Mouse (Mus musculus): ENCODE results near the gene Tulp3. TPM values are rescaled to one million over a fixed set of nuclear protein-coding genes. Genes with fewer than 3 reads are reported as not detected.
A peak's percentile ranks its signal among the peaks of the same experiment; 100 is the strongest.
"Not testable (repeated sequence)": the region's sequence is repeated elsewhere in the genome, so short reads cannot be mapped to it uniquely, and the experiment has no call there.

Gene Tulp3
- 9.0 and 13.3 TPM in 2 replicates for polyA plus RNA-seq (2015; fragmentation: Nextera tagmentation; extraction: Ambion mirVana)

DNA sequence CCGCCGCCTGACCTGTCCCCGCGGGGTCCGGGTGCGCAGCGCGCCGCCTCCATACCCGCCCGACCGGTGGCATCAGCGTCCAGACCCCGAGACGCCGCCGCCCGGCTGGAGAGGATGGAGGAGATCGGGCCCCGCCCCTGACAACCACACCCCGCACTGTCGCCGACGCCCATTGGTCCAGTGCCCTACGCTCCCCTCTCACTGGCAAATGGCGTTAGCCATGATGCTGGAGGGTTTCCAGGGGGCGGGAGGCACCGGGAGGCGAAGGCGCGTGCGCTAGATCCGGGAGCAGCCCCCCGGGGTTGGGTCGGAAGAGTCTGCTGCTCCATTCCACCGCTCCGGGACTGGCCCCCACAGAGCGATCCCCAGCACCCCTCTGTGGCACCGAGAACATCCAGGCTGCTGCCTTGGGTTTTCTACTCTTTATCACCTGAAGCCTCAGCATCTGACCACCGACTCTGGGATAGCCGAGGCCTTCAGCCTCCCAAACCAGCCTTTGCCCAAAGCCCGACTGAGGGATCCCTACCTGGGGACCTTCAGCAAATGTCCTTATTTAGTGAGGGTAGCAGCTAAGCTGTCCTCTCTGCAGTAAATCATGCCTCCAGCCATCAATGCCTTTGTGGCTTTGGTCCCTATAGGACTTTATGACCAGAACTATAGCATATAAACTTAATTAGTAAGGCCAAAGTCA, at the start of gene Tulp3:
Tulp3 (minus strand) TSS at position 126 of the 691 bp plus-strand sequence.
- H3K9ac ChIP-seq = peak within 1 kb of the TSS; percentile 72
- peak within 1 kb of the TSS; percentile 78 for H3K27ac ChIP-seq
- H3K4me3 ChIP-seq = peak within 1 kb of the TSS; percentile 69
- H3K4me2 ChIP-seq = peak within 1 kb of the TSS; percentile 87
- H3K4me1 ChIP-seq (replicated peaks) = peaks cover 15% of the 10 kb centered on the region
- whole genome bisulfite sequencing = under 1% methylated on average over 42 of the region's 42 CpGs
- no peaks in the 10 kb centered on the region for H3K27me3 ChIP-seq
- H3K9me3 ChIP-seq (replicated peaks) = no peaks in the 10 kb centered on the region
- ATAC-seq (replicated peaks; ENCODE audit: insufficient number of reproducible peaks, insufficient read depth, low FRiP score, low read depth) = peak; percentile 99
- H3K36me3 ChIP-seq = peaks cover 22% of the 10 kb centered on the region

GRCm38 (mm10) chr6:128404708-128405107, 49.1 kb upstream of the Tulp3 start:
- no peak overlapping the region for H3K9ac ChIP-seq
- ATAC-seq (replicated peaks; ENCODE audit: insufficient number of reproducible peaks, insufficient read depth, low FRiP score, low read depth) = no peak

GRCm38 (mm10) chr6:128399421-128400185, 44.0 kb upstream of the Tulp3 start:
- H3K36me3 ChIP-seq = no peaks in the 10 kb centered on the region
- no peaks in the 10 kb centered on the region for H3K9me3 ChIP-seq (replicated peaks)
- peak overlapping the region; percentile 2; the same call in 1 of the 2 replicates for H3K27ac ChIP-seq
- peak overlapping the region; percentile 41; the same call in 1 of the 2 replicates for H3K9ac ChIP-seq
- no peaks in the 10 kb centered on the region for H3K27me3 ChIP-seq
- WGBS = 13% methylated on average over 13 of the region's 21 CpGs
- peak overlapping the region; percentile 60 for H3K4me2 ChIP-seq
- ATAC-seq (replicated peaks; ENCODE audit: insufficient number of reproducible peaks, insufficient read depth, low FRiP score, low read depth) = peak; percentile 29; the same call in 1 of the 2 replicates
- peak overlapping the region; percentile 34 for H3K4me3 ChIP-seq
- H3K4me1 ChIP-seq (replicated peaks) = peaks cover 15% of the 10 kb centered on the region

More at GRCm38 (mm10) chr6:128404708-128405107, 49.1 kb upstream of the Tulp3 start:
- Histone ChIP-seq H3K27me3 (no peaks in the 10 kb centered on the region), H3K4me3 (no peak overlapping the region), H3K36me3 (peaks cover 20% of the 10 kb centered on the region), H3K27ac (no peak overlapping the region), H3K9me3 (replicated peaks) (no peaks in the 10 kb centered on the region), H3K4me1 (replicated peaks) (peaks cover 13% of the 10 kb centered on the region), H3K4me2 (no peak overlapping the region)
- WGBS = 49% methylated on average over 5 of the region's 5 CpGs

DNA sequence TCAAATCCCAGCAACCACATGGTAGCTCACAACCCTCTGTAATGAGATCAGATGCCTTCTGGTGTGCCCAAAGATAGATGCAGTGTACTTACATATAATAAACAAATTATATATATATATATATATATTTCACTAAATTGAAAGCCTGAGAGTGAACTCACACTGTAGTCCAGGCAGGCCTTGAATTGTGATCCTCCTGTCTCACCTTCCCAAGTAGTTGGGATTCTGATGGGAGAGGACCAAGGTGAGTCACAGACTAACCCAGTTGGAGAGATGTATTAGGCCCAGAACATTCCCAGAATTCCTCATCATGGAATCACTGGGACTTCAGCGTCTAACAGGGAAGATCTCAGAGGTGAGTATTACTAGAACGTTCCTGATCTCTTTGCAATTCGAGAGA, 43.3 kb upstream of the Tulp3 start, which contains the start of gene Nrip2:
Nrip2 (plus strand) TSS at position 301 of the 400 bp plus-strand sequence.
- Histone ChIP-seq H3K9ac (peak within 1 kb of the TSS; percentile 41; the same call in 1 of the 2 replicates), H3K9me3 (replicated peaks) (no peaks in the 10 kb centered on the region), H3K4me3 (peak within 1 kb of the TSS; percentile 34), H3K27ac (peak within 1 kb of the TSS; percentile 2; the same call in 1 of the 2 replicates), H3K27me3 (no peaks in the 10 kb centered on the region), H3K4me2 (peak within 1 kb of the TSS; percentile 60), H3K4me1 (replicated peaks) (peaks cover 13% of the 10 kb centered on the region), H3K36me3 (no peaks in the 10 kb centered on the region)
- ATAC-seq (replicated peaks; ENCODE audit: insufficient number of reproducible peaks, insufficient read depth, low FRiP score, low read depth) = no peak
- WGBS = 51% methylated on average over 3 of the region's 3 CpGs

DNA sequence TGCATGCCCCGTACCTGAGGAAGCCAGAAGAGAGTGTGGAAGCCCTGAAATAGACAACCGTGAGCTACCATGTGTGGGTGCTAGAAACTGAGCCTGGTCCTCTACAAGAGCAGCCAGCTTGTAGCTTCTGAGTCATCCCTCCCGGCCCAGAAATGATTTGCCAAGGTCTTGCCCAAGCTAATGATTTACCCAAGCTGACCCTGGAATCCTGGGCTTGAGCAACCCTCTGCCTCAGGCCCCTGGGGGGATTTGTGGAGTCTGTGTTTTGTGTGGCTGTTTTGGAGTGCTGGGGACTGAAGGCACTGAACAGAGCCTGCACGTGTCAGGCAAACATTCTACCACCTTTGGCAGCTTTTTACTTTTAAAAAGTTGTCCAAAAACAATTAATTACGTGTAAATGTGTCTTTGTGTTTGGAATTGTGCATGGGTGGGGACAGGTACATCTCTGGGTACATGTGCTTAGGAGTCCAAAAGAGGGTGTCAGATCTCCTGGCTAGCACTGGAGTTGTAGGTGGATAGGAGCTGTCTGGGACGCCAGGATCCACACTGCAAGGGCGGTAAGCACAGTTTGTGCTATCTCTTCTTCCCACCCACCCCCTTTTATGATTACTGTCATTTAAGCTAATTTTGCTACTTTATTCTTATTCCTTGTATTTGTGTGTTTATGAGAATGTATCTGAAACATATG, 42.1 kb upstream of the Tulp3 start:
- Histone ChIP-seq H3K27ac (no peak overlapping the region), H3K36me3 (no peaks in the 10 kb centered on the region), H3K4me2 (no peak overlapping the region), H3K4me1 (replicated peaks) (peaks cover 13% of the 10 kb centered on the region), H3K9ac (no peak overlapping the region), H3K27me3 (no peaks in the 10 kb centered on the region), H3K9me3 (replicated peaks) (no peaks in the 10 kb centered on the region), H3K4me3 (no peak overlapping the region)
- ATAC-seq (replicated peaks; ENCODE audit: insufficient number of reproducible peaks, insufficient read depth, low FRiP score, low read depth) = no peak
- WGBS = 74% methylated on average over 7 of the region's 7 CpGs

DNA sequence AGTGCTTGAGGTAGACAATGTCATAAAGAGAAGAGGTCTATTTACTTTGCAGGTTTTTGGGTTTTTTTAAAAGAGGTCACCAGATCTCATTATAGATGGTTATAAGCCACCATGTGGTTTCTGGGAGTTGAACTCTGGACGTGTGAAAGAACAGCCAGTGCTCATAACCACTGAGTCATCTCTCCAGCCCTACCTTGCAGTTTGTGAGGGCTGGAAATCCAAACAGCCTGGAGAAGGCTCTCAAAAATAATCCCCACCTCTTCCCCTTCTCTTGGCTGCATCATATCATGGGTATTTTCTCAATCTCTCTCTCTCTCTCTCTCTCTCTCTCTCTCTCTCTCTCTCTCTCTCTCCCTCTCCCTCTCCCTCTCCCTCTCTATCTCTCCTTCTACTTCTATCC, 35.0 kb upstream of the Tulp3 start:
- WGBS = 25% methylated on average over 1 of the region's 1 CpGs
- H3K9me3 ChIP-seq (replicated peaks) = no peaks in the 10 kb centered on the region
- H3K36me3 ChIP-seq = no peaks in the 10 kb centered on the region
- H3K9ac ChIP-seq = no peak overlapping the region
- no peak overlapping the region for H3K27ac ChIP-seq
- H3K4me1 ChIP-seq (replicated peaks) = no peaks in the 10 kb centered on the region
- no peak for ATAC-seq (replicated peaks; ENCODE audit: insufficient number of reproducible peaks, insufficient read depth, low FRiP score, low read depth)
- H3K4me3 ChIP-seq = no peak overlapping the region
- no peaks in the 10 kb centered on the region for H3K27me3 ChIP-seq
- H3K4me2 ChIP-seq = no peak overlapping the region

DNA sequence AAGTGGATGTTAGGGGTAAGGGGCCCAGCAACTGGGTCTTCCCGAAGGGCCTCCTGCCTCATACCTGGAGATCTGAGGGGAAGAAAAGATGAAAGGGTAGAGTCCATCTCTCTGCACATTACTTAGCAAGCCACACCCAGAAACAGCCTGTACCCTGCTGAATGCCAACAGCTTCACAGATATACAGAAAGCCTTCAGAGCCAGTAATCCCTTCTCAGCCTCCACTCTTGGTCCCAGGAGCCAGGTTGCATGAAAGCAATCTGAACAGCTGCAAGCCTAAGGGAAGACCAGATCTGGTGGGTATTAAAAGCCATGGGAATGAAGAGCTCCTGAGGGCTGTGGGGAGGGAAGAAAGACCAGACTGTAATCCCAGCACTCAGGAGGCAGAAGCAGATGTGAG, 33.5 kb upstream of the Tulp3 start:
- no peaks in the 10 kb centered on the region for H3K36me3 ChIP-seq
- H3K9me3 ChIP-seq (replicated peaks) = no peaks in the 10 kb centered on the region
- H3K9ac ChIP-seq = no peak overlapping the region
- H3K4me3 ChIP-seq = no peak overlapping the region
- no peaks in the 10 kb centered on the region for H3K27me3 ChIP-seq
- H3K4me1 ChIP-seq (replicated peaks) = no peaks in the 10 kb centered on the region
- ATAC-seq (replicated peaks; ENCODE audit: insufficient number of reproducible peaks, insufficient read depth, low FRiP score, low read depth) = no peak
- no peak overlapping the region for H3K27ac ChIP-seq
- WGBS = 76% methylated on average over 1 of the region's 1 CpGs
- H3K4me2 ChIP-seq = no peak overlapping the region

GRCm38 (mm10) chr6:128385026-128385425, 29.4 kb upstream of the Tulp3 start:
- Histone ChIP-seq H3K27me3 (no peaks in the 10 kb centered on the region), H3K9me3 (replicated peaks) (no peaks in the 10 kb centered on the region), H3K4me2 (no peak overlapping the region), H3K4me1 (replicated peaks) (no peaks in the 10 kb centered on the region), H3K27ac (no peak overlapping the region), H3K36me3 (no peaks in the 10 kb centered on the region), H3K9ac (no peak overlapping the region), H3K4me3 (no peak overlapping the region)
- ATAC-seq (replicated peaks; ENCODE audit: insufficient number of reproducible peaks, insufficient read depth, low FRiP score, low read depth) = no peak
- 68% methylated on average over 1 of the region's 1 CpGs for WGBS

DNA sequence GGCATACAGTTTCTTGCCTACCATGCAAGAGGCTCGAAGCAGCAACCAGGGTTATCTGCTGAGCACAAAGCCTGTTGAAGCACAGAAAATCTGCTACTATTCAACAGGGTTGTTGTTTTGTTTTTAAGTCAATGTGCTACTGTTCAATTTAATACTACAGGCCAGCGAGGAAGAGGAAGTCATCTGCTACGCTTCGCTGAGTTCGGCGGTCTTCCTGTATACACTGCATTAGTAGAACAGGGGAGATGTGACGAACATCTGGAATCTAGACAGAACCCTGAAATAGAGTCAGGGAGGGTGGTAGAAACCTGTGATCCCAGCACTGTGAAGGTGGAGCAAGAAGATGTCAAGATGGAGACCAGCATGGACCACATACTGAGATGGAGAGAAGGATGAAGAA, 28.1 kb upstream of the Tulp3 start:
- H3K9ac ChIP-seq = no peak overlapping the region
- no peaks in the 10 kb centered on the region for H3K4me1 ChIP-seq (replicated peaks)
- H3K4me3 ChIP-seq = no peak overlapping the region
- H3K27me3 ChIP-seq = no peaks in the 10 kb centered on the region
- no peak overlapping the region for H3K27ac ChIP-seq
- no peaks in the 10 kb centered on the region for H3K36me3 ChIP-seq
- H3K9me3 ChIP-seq (replicated peaks) = no peaks in the 10 kb centered on the region
- WGBS = 78% methylated on average over 7 of the region's 7 CpGs
- ATAC-seq (replicated peaks; ENCODE audit: insufficient number of reproducible peaks, insufficient read depth, low FRiP score, low read depth) = no peak
- H3K4me2 ChIP-seq = no peak overlapping the region

DNA sequence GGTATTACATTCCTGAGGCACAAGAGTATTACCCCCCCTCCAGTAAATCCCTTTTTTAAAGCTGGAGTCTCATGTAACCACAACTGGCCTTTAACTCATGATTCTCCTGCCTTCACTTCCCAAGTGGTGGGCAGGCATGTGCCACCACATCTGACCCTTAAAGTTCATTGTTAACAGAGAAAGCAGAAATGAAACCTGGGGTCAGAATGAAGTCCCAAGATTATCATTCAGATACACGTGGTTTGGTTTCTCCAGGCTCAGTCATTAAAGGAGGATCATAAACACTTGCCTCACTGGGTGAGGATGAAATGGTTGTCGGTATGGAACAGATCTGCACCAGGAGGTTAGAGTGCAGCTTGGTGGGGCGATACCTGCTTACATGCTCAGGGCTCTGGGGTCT, 25.6 kb upstream of the Tulp3 start:
- ATAC-seq (replicated peaks; ENCODE audit: insufficient number of reproducible peaks, insufficient read depth, low FRiP score, low read depth) = no peak
- Histone ChIP-seq H3K27ac (no peak overlapping the region), H3K9ac (no peak overlapping the region), H3K4me2 (no peak overlapping the region), H3K4me3 (no peak overlapping the region), H3K9me3 (replicated peaks) (no peaks in the 10 kb centered on the region), H3K36me3 (peaks cover 3% of the 10 kb centered on the region; the same call in 1 of the 2 replicates), H3K4me1 (replicated peaks) (no peaks in the 10 kb centered on the region), H3K27me3 (no peaks in the 10 kb centered on the region)
- WGBS = 77% methylated on average over 3 of the region's 3 CpGs

GRCm38 (mm10) chr6:128380594-128381167, 25.0 kb upstream of the Tulp3 start:
- not testable (repeated sequence) for H3K9me3 ChIP-seq (replicated peaks); ATAC-seq (replicated peaks; ENCODE audit: insufficient number of reproducible peaks, insufficient read depth, low FRiP score, low read depth); H3K36me3 ChIP-seq; H3K27me3 ChIP-seq; H3K4me3 ChIP-seq; H3K4me2 ChIP-seq; H3K4me1 ChIP-seq (replicated peaks); H3K27ac ChIP-seq; H3K9ac ChIP-seq
- WGBS = 60% methylated on average over 1 of the region's 1 CpGs

All from heart, embryonic 15.5 days (tissue).